Mouse (Mus musculus) CH12.LX (cell line): ENCODE data around the gene D630039A03Rik. TPM values are rescaled to one million over a fixed set of nuclear protein-coding genes. Genes with fewer than 3 reads are reported as not detected.

Source experiments
- DNase-seq: peaks from one replicate; pipeline ENCODE4 v3.0.0-alpha.2; 2013; ENCODE audit errors: extremely low read depth
- H3K27ac ChIP-seq: 2 replicates; pipeline ENCODE4 v1.5.1; 2012; ENCODE audit warnings: low read depth, mild to moderate bottlenecking, control low read depth, moderate library complexity; ENCODE audit not compliant: insufficient read depth
- H3K27me3 ChIP-seq: replicated peaks from 2 replicates; pipeline ENCODE3; 2012; ENCODE audit warnings: inconsistent platforms
- H3K36me3 ChIP-seq, 2 experiments: replicated peaks in 1 of 2; 2 replicates each; pipeline versions ENCODE3 to v1.6.1; 2012; ENCODE audit warnings: inconsistent platforms in 1 of 2, low read length in 1 of 2, mild to moderate bottlenecking in 1 of 2, mixed read lengths in 1 of 2, moderate library complexity in 1 of 2; ENCODE audit not compliant: control insufficient read depth in 1 of 2, insufficient read depth in 1 of 2
- H3K4me1 ChIP-seq, 2 experiments: 2 replicates each; pipeline ENCODE4 v1.6.1; 2012; ENCODE audit warnings: inconsistent platforms in 1 of 2, moderate library complexity in 1 of 2; ENCODE audit not compliant: insufficient read depth in 2 of 2, control insufficient read depth in 1 of 2
- H3K4me2 ChIP-seq: 2 replicates; pipeline ENCODE4 v1.6.1; 2012; ENCODE audit warnings: low read depth, mild to moderate bottlenecking, control low read depth; ENCODE audit not compliant: poor library complexity, insufficient read depth, severe bottlenecking
- H3K4me3 ChIP-seq, 3 experiments: fragments of 150-350 bp in 1 of 3; sonication (generic) in 1 of 3; replicated peaks in 1 of 3; 2 replicates each; pipeline versions ENCODE3 to v1.5.1; 2011 to 2012; ENCODE audit warnings: low read depth in 2 of 3, low read length in 2 of 3, mild to moderate bottlenecking in 2 of 3, moderate library complexity in 2 of 3, control low read depth in 1 of 3, improper control_type of control experiment in 1 of 3, inconsistent platforms in 1 of 3, mixed read lengths in 1 of 3; ENCODE audit not compliant: poor library complexity in 1 of 3
- H3K79me2 ChIP-seq: replicated peaks from 2 replicates; pipeline ENCODE4 v1.6.1; 2012; ENCODE audit warnings: mild to moderate bottlenecking, moderate library complexity; ENCODE audit not compliant: control insufficient read depth, poor library complexity, insufficient read depth, severe bottlenecking; ENCODE audit errors: extremely low read depth
- H3K9ac ChIP-seq: 2 replicates; pipeline ENCODE4 v1.6.1; 2012; ENCODE audit warnings: low read depth, mild to moderate bottlenecking, control low read depth, moderate library complexity; ENCODE audit not compliant: insufficient read depth
- H3K9me3 ChIP-seq: replicated peaks from 2 replicates; pipeline ENCODE3; 2012; ENCODE audit warnings: low read length, inconsistent platforms, mixed read lengths
- CTCF ChIP-seq, 2 experiments: IDR thresholded peaks in 1 of 2; conservative IDR thresholded peaks in 1 of 2; 2 replicates each; pipeline ENCODE4 v1.5.1; 2011 to 2012; ENCODE audit warnings: low read depth in 2 of 2, low read length in 2 of 2, improper control_type of control experiment in 1 of 2, inconsistent platforms in 1 of 2, mild to moderate bottlenecking in 1 of 2, moderate library complexity in 1 of 2
- E2F4 ChIP-seq: IDR thresholded peaks from 2 replicates; pipeline ENCODE4 v1.6.1; 2011; ENCODE audit warnings: low read depth, low read length, improper control_type of control experiment; ENCODE audit not compliant: insufficient replicate concordance
- EP300 ChIP-seq: IDR thresholded peaks from 2 replicates; pipeline ENCODE4 v1.6.1; 2011; ENCODE audit warnings: low read length, improper control_type of control experiment
- ETS1 ChIP-seq: conservative IDR thresholded peaks from 2 replicates; pipeline ENCODE4 v1.6.1; 2012; ENCODE audit warnings: low read depth, mild to moderate bottlenecking, inconsistent platforms, low read length, improper control_type of control experiment, moderate library complexity
- HCFC1 ChIP-seq: IDR thresholded peaks from 2 replicates; pipeline ENCODE4 v1.6.1; 2012; ENCODE audit warnings: low read depth, mild to moderate bottlenecking, inconsistent platforms, low read length, improper control_type of control experiment
- JUN ChIP-seq: IDR thresholded peaks from 2 replicates; pipeline ENCODE4 v1.6.1; 2011; ENCODE audit warnings: low read depth, mild to moderate bottlenecking, low read length, improper control_type of control experiment, moderate library complexity; ENCODE audit not compliant: insufficient read depth
- JUND ChIP-seq: conservative IDR thresholded peaks from 2 replicates; pipeline ENCODE4 v1.6.1; 2011; ENCODE audit warnings: low read depth, low read length, improper control_type of control experiment
- MAX ChIP-seq: IDR thresholded peaks from 2 replicates; pipeline ENCODE4 v1.6.1; 2011; ENCODE audit warnings: low read length, improper control_type of control experiment
- MAZ ChIP-seq: IDR thresholded peaks from 2 replicates; pipeline ENCODE4 v1.6.1; 2012; ENCODE audit warnings: low read depth, mild to moderate bottlenecking, inconsistent platforms, low read length, improper control_type of control experiment, moderate library complexity
- MXI1 ChIP-seq: IDR thresholded peaks from 2 replicates; pipeline ENCODE4 v1.6.1; 2011; ENCODE audit warnings: mild to moderate bottlenecking, low read depth, low read length, improper control_type of control experiment
- MYC ChIP-seq: IDR thresholded peaks from 2 replicates; pipeline ENCODE4 v1.6.1; 2011; ENCODE audit warnings: low read depth, mild to moderate bottlenecking, improper control_type of control experiment, low read length
- PAX5 ChIP-seq: IDR thresholded peaks from 2 replicates; pipeline ENCODE4 v1.6.1; 2012; ENCODE audit warnings: low read length, inconsistent platforms, mixed read lengths
- POLR2AphosphoS2 ChIP-seq: IDR thresholded peaks from 2 replicates; pipeline ENCODE4 v1.6.1; 2011; ENCODE audit warnings: low read depth, low read length, improper control_type of control experiment
- RAD21 ChIP-seq: IDR thresholded peaks from 2 replicates; pipeline ENCODE4 v1.6.1; 2011; ENCODE audit warnings: low read depth, mild to moderate bottlenecking, low read length, improper control_type of control experiment, moderate library complexity
- RCOR1 ChIP-seq: conservative IDR thresholded peaks from 2 replicates; pipeline ENCODE4 v1.6.1; 2012; ENCODE audit warnings: low read depth, mild to moderate bottlenecking, inconsistent platforms, low read length, improper control_type of control experiment
- SIN3A ChIP-seq: IDR thresholded peaks from 2 replicates; pipeline ENCODE4 v1.6.1; 2012; ENCODE audit warnings: low read length, improper control_type of control experiment, inconsistent platforms
- TBP ChIP-seq: conservative IDR thresholded peaks from 2 replicates; pipeline ENCODE4 v1.6.1; 2011; ENCODE audit warnings: low read depth, low read length, improper control_type of control experiment
- USF1 ChIP-seq: IDR thresholded peaks from 2 replicates; pipeline ENCODE4 v1.6.1; 2014; ENCODE audit warnings: low read depth, mild to moderate bottlenecking, inconsistent platforms, low read length, improper control_type of control experiment
- USF2 ChIP-seq: conservative IDR thresholded peaks from 2 replicates; pipeline ENCODE4 v1.6.1; 2011; ENCODE audit warnings: low read depth, low read length, improper control_type of control experiment
- ZKSCAN1 ChIP-seq: IDR thresholded peaks from 2 replicates; pipeline ENCODE4 v1.6.1; 2012; ENCODE audit warnings: low read depth, inconsistent platforms, low read length, improper control_type of control experiment, borderline replicate concordance
- ZNF384 ChIP-seq: IDR thresholded peaks from 2 replicates; pipeline ENCODE4 v1.6.1; 2012; ENCODE audit warnings: low read depth, low read length, improper control_type of control experiment, inconsistent platforms
- dilution Hi-C: fragments of 300-500 bp; cut with MboI; formaldehyde crosslinking; loops from 2 replicates; pipeline ENCODE4 v1.14.3; 2020; ENCODE audit warnings: low sequenced_read_pairs; ENCODE audit not compliant: extremely low pct_unique_long_range_greater_than_20kb, extremely low pct_ligation_motif_present
- in situ Hi-C: fragments of 300-500 bp; cut with MboI; formaldehyde crosslinking; loops from 3 replicates; pipeline ENCODE4 v1.14.3; 2019; ENCODE audit warnings: low sequenced_read_pairs, low pct_ligation_motif_present, low pct_unique_long_range_greater_than_20kb, mixed read lengths
- polyA plus RNA-seq: library from polyadenylated mRNA; unstranded; fragments of >175 nt; gene quantifications from 2 replicates; pipeline ENCODE4 v1.2.1, GENCODE M21; 2012; ENCODE audit warnings: low read depth; ENCODE audit not compliant: insufficient read length
- total RNA-seq, 2 experiments: library from RNA; depleted of rRNA; stranded (reverse); fragments of 300-350 nt in 1 of 2; fragments of >200 nt in 1 of 2; gene quantifications; 2 replicates each; pipeline ENCODE4 v1.2.3; 2012 to 2014

D630039A03Rik gene
- total and polyA plus RNA-seq, 3 experiments = not detected

- Histone ChIP-seq H3K4me2 (no peak overlapping the region), H3K4me3 (no peak overlapping the region), H3K79me2 (peaks cover 16% of the 10 kb centered on the region), H3K9me3 (peaks cover 10% of the 10 kb centered on the region), H3K27ac (no peak overlapping the region), H3K36me3 (peaks cover 71 to 98% of the 10 kb centered on the region in 2 experiments), H3K27me3 (no peaks in the 10 kb centered on the region), H3K4me1 (peaks cover 0 to 24% of the 10 kb centered on the region in 2 experiments; a peak in 2 of 4 replicates), H3K9ac (no peak overlapping the region)
- DNase-seq = no peak
- in situ Hi-C loops (no loop called here), dilution Hi-C loops (no loop called here)
- no peak for TF ChIP-seq MXI1
- TF ChIP-seq JUND = no peak
- TF ChIP-seq ZKSCAN1 = no peak
- no peak for TF ChIP-seq TBP
Measured at GRCm38 (mm10) chr4:57947476-57947875, 31.4 kb upstream of the D630039A03Rik start.

GRCm38 (mm10) chr4:57947036-57947435 is 30.9 kb upstream of the D630039A03Rik start:
- Histone ChIP-seq H3K79me2 (peaks cover 12% of the 10 kb centered on the region), H3K4me3 (no peak overlapping the region), H3K27me3 (no peaks in the 10 kb centered on the region), H3K4me2 (no peak overlapping the region), H3K9ac (no peak overlapping the region), H3K9me3 (peaks cover 9% of the 10 kb centered on the region), H3K36me3 (peaks cover 71 to 98% of the 10 kb centered on the region in 2 experiments)
- dilution Hi-C loops = no loop called here
- DNase-seq = no peak
- TF ChIP-seq RAD21 (no peak), SIN3A (no peak), ZKSCAN1 (no peak), TBP (no peak), USF2 (no peak), E2F4 (no peak), POLR2AphosphoS2 (no peak), MYC (no peak), ETS1 (no peak), USF1 (no peak), ZNF384 (no peak), HCFC1 (no peak), RCOR1 (no peak), EP300 (no peak), JUND (no peak), MAZ (no peak), JUN (no peak), MAX (no peak), CTCF (conservative IDR thresholded peaks at IDR 0.05 in 1 of 2, IDR thresholded peaks at IDR 0.05 in 1 of 2; ENCODE audit: low read depth in 2 of 2, low read length in 2 of 2) (no peak), PAX5 (no peak)
- TF ChIP-seq, all 38 proteins: peak for 0
- in situ Hi-C loops = no loop called here
- Histone ChIP-seq H3K27ac (no peak overlapping the region), H3K4me1 (peaks cover 0 to 19% of the 10 kb centered on the region in 2 experiments; a peak in 2 of 4 replicates)
